Mouse (Mus musculus) testis, adult 2 months (tissue): ENCODE data around the gene Frmd4a. TPM values are rescaled to one million over a fixed set of nuclear protein-coding genes. Genes with fewer than 3 reads are reported as not detected.

Experiments used
- H3K27ac ChIP-seq: fragments of 200-500 bp; 2 replicates; pipeline ENCODE4 v1.5.1; 2012; ENCODE audit warnings: low read depth, low read length; ENCODE audit not compliant: control insufficient read depth, insufficient read depth
- H3K27me3 ChIP-seq: fragments of 200-500 bp; 2 replicates; pipeline ENCODE4 v1.6.1; 2012; ENCODE audit warnings: mild to moderate bottlenecking, low read length, moderate library complexity; ENCODE audit not compliant: control insufficient read depth, insufficient read depth
- H3K36me3 ChIP-seq: fragments of 200-500 bp; 2 replicates; pipeline ENCODE4 v1.6.1; 2012; ENCODE audit warnings: mild to moderate bottlenecking, low read length; ENCODE audit not compliant: control insufficient read depth, insufficient read depth
- H3K4me1 ChIP-seq: fragments of 200-500 bp; 2 replicates; pipeline ENCODE4 v1.6.1; 2012; ENCODE audit warnings: low read length; ENCODE audit not compliant: control insufficient read depth, insufficient read depth
- H3K4me3 ChIP-seq: fragments of 200-500 bp; 2 replicates; pipeline ENCODE4 v1.5.1; 2012; ENCODE audit warnings: low read depth, mild to moderate bottlenecking, low read length, moderate library complexity, mixed read lengths; ENCODE audit not compliant: control insufficient read depth
- CTCF ChIP-seq: fragments of 200-500 bp; IDR thresholded peaks from 2 replicates; pipeline ENCODE4 v1.5.1; 2012; ENCODE audit warnings: low read depth, mild to moderate bottlenecking, inconsistent platforms, low read length, moderate library complexity; ENCODE audit not compliant: control insufficient read depth, insufficient read depth, insufficient replicate concordance
- POLR2A ChIP-seq: fragments of 200-500 bp; IDR thresholded peaks from 2 replicates; pipeline ENCODE4 v1.6.1; 2012; ENCODE audit warnings: low read depth, mild to moderate bottlenecking, inconsistent platforms, low read length, moderate library complexity; ENCODE audit not compliant: control insufficient read depth
- polyA plus RNA-seq: library from polyadenylated mRNA; depleted of rRNA; stranded (reverse); fragments of >200 nt; gene quantifications from 2 replicates; pipeline ENCODE4 v1.2.3, GENCODE M21; 2012

Frmd4a gene
- polyA plus RNA-seq, 1 experiment = 6.1 TPM

DNA sequence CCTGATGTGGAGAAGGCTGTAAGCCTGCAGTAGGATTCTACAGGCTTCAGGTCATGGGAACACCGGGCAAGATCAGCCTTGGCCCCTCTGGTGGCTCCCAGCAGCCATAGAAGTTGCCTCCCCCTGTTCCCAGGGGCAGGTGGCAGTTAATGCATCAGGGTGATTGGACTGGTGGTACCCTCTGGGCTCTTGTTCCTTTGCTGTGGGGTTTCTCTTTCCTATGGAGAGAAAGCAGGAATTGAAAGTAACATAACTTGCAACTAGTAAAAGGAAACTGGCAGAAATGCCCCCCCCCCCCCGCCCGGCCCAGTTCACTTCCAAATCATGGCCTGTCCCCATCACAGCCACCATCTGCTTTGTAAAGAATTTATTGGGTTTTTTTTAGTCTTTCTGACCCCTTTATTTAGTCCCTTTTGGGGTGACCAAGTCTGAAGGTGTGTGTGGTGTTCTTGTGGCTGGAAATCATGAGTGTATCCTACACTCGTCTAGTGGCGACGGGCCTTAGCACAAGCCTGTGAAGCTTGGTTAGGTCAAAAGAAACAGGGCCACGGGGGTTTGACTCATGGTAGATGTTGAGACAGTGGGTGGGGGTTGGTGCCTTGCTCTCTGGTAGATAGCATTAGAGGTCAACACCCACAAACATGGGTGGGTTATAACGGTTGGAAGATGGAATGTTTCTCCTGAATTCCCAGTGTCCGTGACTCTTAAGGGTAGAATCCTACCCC is 549.6 kb downstream of the Frmd4a start:
- TF ChIP-seq POLR2A (no peak), CTCF (no peak)
- Histone ChIP-seq H3K27ac (no peak overlapping the region), H3K4me1 (peaks cover 5% of the 10 kb centered on the region), H3K4me3 (no peak overlapping the region), H3K27me3 (no peaks in the 10 kb centered on the region), H3K36me3 (no peaks in the 10 kb centered on the region)

DNA sequence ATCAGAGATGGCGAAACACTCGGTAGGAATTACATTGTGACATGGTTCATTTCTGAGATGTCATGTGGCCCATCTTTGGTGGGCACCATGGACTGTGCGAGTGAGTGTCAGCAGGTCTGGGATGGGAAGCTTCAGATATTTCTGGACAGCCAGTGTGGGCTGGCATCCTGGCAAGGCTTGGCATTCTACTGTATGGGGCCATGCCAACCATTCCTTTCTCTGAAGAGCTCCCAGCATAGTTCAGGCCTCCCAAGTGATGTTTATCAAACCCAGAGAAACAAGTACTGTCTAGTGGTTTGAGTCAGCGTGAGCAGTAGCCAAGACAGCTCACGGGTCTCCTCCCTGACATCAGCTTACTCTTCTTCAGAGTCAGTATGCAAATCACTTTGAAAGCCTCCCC is 551.5 kb downstream of the Frmd4a start:
- Histone ChIP-seq H3K4me3 (no peak overlapping the region), H3K27me3 (no peaks in the 10 kb centered on the region), H3K27ac (no peak overlapping the region), H3K4me1 (peaks cover 5% of the 10 kb centered on the region), H3K36me3 (no peaks in the 10 kb centered on the region)
- TF ChIP-seq CTCF (no peak), POLR2A (no peak)

DNA sequence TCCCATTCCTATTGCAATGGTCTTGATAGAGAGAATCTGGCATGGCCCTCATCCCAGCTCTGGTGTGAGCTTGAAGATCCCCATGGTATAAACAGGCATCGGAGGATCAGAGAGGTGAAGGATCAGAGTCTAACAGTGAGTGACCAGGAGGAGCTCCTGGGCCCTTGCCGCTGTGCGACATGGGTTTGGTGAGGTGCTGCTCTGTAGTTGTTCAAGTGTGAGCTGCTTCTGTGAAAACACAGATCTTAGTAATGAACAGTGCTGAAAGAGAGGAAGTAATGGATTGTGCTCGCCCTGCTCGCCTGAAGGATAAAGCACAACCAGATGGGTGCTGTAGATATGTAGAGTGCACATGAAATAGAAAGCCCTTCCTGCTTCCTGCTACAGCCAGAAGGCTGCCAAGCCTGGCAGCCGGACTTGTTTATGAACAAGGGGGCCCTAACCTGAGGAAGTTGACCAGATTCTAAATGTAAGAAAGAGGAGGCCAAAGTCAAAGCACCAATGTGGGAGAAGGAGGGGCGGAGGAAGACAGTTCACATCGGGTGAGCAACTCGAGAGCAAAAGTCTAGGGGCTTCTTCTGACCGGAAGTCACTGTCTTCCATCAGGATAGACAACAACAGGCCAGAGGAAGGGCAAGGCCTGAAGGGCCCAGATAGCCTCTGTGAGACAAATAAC is 552.8 kb downstream of the Frmd4a start:
- no peaks in the 10 kb centered on the region for H3K36me3 ChIP-seq
- 0 out of 2 replicates have a peak overlapping the region, but pooled peaks have one; percentile 19 for H3K27ac ChIP-seq
- H3K27me3 ChIP-seq = no peaks in the 10 kb centered on the region
- no peak overlapping the region for H3K4me3 ChIP-seq
- no peak for TF ChIP-seq POLR2A
- no peak for TF ChIP-seq CTCF
- H3K4me1 ChIP-seq = peaks cover 5% of the 10 kb centered on the region

DNA sequence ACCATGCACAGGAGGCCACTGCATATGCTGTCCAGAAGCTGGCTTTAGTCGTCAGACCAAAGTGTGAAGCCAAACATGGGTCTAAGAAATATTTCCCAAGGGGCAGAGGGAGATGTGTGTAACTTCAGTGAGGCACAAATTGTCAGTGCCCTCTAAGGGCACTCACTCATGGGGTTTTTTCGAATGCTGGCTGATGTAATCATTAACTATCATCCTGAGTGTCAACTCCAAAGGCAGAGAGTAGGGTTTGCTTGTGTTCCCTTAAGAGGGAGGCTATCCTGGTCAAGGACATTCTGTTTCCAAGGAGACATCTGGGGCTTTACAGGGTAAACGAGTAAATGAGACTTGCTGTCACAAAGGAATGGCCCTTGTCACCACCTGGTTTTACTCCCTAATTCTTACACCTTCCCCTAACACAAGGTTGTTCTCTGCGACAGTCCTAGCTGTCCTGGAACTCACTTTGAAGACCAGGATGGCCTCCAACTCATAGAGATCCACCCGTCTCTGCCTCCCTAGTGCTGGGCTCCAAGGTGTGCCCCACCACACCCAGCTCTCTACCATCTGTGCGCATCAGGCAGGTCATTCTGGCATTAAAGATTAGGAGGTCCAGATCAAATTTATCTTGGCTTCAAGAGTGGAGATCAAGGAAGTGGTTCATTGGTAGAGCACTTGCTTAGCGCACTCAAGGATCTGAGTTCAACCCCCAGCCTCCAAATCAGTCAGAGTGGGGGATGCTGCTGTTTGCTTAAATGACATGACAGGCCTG is 555.2 kb downstream of the Frmd4a start:
- TF ChIP-seq POLR2A (no peak), CTCF (no peak)

DNA sequence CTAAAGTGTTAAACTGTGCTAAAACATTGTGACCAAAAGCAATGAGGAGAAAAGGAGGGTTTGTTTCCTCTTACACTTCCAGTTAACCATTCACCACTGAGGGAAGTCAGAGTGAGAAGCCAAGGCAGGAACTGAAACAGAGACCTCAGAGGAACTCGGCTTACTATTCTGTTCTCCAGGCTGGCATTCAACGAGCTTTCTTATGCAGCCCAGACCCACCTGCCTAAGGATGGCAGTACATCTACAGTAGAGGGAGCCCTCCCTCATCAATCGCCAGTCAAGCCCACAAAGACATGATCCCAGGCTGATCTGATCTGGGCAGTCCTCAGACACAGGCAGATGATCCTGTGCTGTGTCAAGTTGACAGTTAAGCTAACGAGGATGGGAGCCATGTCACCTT is 555.9 kb downstream of the Frmd4a start:
- TF ChIP-seq CTCF = no peak
- TF ChIP-seq POLR2A = no peak
- Histone ChIP-seq H3K27me3 (no peaks in the 10 kb centered on the region), H3K27ac (no peak overlapping the region), H3K36me3 (no peaks in the 10 kb centered on the region), H3K4me1 (no peaks in the 10 kb centered on the region), H3K4me3 (no peak overlapping the region)

More for the DNA sequence above, 555.2 kb downstream of the Frmd4a start:
- no peaks in the 10 kb centered on the region for H3K4me1 ChIP-seq
- no peak overlapping the region for H3K27ac ChIP-seq
- no peaks in the 10 kb centered on the region for H3K36me3 ChIP-seq
- no peaks in the 10 kb centered on the region for H3K27me3 ChIP-seq
- no peak overlapping the region for H3K4me3 ChIP-seq

DNA sequence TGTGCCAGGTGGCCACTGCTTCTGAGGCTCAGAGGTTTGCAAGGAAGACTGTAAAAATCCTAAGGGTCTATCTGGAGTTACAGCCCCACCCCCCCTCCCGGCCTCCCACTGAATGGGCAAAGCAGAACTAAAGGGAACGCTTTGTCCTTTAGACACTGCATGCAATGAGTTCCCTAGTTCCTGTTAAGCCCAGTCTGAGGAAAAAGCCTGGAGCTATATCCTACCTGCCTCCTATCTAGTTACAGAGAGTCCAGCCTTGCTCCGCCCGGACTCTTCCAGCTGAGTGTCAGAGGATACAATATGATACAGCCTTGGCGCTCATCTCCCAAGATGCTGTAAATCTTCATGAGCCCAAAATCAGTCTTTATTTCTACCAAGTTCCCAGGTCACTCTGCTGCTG is 556.7 kb downstream of the Frmd4a start:
- H3K36me3 ChIP-seq = no peaks in the 10 kb centered on the region
- no peaks in the 10 kb centered on the region for H3K4me1 ChIP-seq
- H3K27me3 ChIP-seq = no peaks in the 10 kb centered on the region
- no peak for TF ChIP-seq POLR2A
- TF ChIP-seq CTCF = no peak
- H3K4me3 ChIP-seq = no peak overlapping the region
- H3K27ac ChIP-seq = no peak overlapping the region

DNA sequence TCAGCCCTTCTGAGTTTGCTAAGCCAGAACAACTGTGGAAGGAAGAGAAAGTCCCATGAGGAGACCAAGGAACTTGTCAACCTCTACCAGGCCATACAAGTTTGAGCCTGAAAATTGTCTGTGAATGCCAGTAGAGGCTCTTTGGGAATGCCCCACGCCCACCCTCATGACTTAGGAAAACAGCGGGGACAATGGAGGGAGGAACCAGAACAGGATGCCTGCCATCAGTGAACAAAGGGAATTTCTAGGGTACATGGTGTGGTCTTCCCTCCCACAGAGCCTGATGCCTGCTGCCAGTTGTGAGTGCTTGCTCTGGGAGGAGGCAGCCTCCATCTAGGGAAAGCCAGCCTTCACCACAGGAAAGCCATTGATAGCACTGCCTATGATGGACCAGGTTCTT is 557.6 kb downstream of the Frmd4a start:
- no peaks in the 10 kb centered on the region for H3K4me1 ChIP-seq
- no peak overlapping the region for H3K27ac ChIP-seq
- H3K4me3 ChIP-seq = no peak overlapping the region
- H3K27me3 ChIP-seq = no peaks in the 10 kb centered on the region
- H3K36me3 ChIP-seq = no peaks in the 10 kb centered on the region
- TF ChIP-seq POLR2A (no peak), CTCF (no peak)
